Mouse (Mus musculus) urinary bladder, postnatal 10 days (tissue): ENCODE data around the gene Blzf1.

Source experiments
- DNase-seq: peaks from one replicate; pipeline ENCODE4 v3.0.0; 2022; ENCODE audit warnings: low spot score

Gene Blzf1

GRCm38 (mm10) chr1:164294071-164294470, 13.2 kb downstream of the Blzf1 start:
- DNase-seq, result no peak

- DNase-seq, result no peak
These were observed 15.2 kb downstream of the Blzf1 start for GRCm38 (mm10) chr1:164292040-164292439.

- no peak for DNase-seq
These were observed 19.9 kb downstream of the Blzf1 start for GRCm38 (mm10) chr1:164287406-164287805.

- DNase-seq, result no peak
These were observed 23.3 kb downstream of the Blzf1 start for GRCm38 (mm10) chr1:164284007-164284406.

GRCm38 (mm10) chr1:164279332-164279731, 28.0 kb downstream of the Blzf1 start:
- no peak for DNase-seq

- no peak for DNase-seq
These were observed 30.7 kb downstream of the Blzf1 start for GRCm38 (mm10) chr1:164276552-164276951.

- DNase-seq, result peak; percentile 61
These were observed 31.8 kb downstream of the Blzf1 start, which contains the start of gene Ccdc181 for GRCm38 (mm10) chr1:164275455-164275954. Ccdc181 (plus strand) TSS chr1:164275585.

GRCm38 (mm10) chr1:164273659-164274058, 33.6 kb downstream of the Blzf1 start:
- DNase-seq, result no peak

- no peak for DNase-seq
These were observed 36.3 kb downstream of the Blzf1 start for GRCm38 (mm10) chr1:164270941-164271340.

GRCm38 (mm10) chr1:164261553-164261952, 45.7 kb downstream of the Blzf1 start:
- DNase-seq, result no peak

GRCm38 (mm10) chr1:164260171-164261028, 46.9 kb downstream of the Blzf1 start:
- no peak for DNase-seq

GRCm38 (mm10) chr1:164254836-164255235, 52.5 kb downstream of the Blzf1 start:
- no peak for DNase-seq

- DNase-seq, result no peak
These were observed 54.7 kb downstream of the Blzf1 start for GRCm38 (mm10) chr1:164252551-164252950.

GRCm38 (mm10) chr1:164251438-164251837, 55.9 kb downstream of the Blzf1 start:
- no peak for DNase-seq

- DNase-seq, result no peak
These were observed 56.7 kb downstream of the Blzf1 start for GRCm38 (mm10) chr1:164250391-164251150.

GRCm38 (mm10) chr1:164249332-164249711, 58.0 kb downstream of the Blzf1 start:
- DNase-seq, result no peak

- peak; percentile 93 for DNase-seq
These were observed 58.6 kb downstream of the Blzf1 start, which contains the start of gene Slc19a2 for GRCm38 (mm10) chr1:164248465-164249331. Slc19a2 (plus strand) TSS chr1:164249046.

- no peak for DNase-seq
These were observed 59.3 kb downstream of the Blzf1 start for GRCm38 (mm10) chr1:164247971-164248370.

- DNase-seq, result no peak
These were observed 59.8 kb downstream of the Blzf1 start for GRCm38 (mm10) chr1:164247442-164247841.

GRCm38 (mm10) chr1:164242809-164243208, 64.5 kb downstream of the Blzf1 start:
- no peak for DNase-seq

- no peak for DNase-seq
These were observed 65.8 kb downstream of the Blzf1 start for GRCm38 (mm10) chr1:164241494-164241893.
